Mouse (Mus musculus) NIH3T3 (cell line): ENCODE data around the gene Hspbp1.

Experiments
- DNase-seq: peaks from one replicate; pipeline ENCODE4 v3.0.0-alpha.2; 2012; ENCODE audit warnings: low read depth

Hspbp1 gene

GRCm38 (mm10) chr7:4666871-4667270, 18.0 kb downstream of the Hspbp1 start:
- no peak for DNase-seq

GRCm38 (mm10) chr7:4663742-4664141, 21.1 kb downstream of the Hspbp1 start:
- no peak for DNase-seq

DNA sequence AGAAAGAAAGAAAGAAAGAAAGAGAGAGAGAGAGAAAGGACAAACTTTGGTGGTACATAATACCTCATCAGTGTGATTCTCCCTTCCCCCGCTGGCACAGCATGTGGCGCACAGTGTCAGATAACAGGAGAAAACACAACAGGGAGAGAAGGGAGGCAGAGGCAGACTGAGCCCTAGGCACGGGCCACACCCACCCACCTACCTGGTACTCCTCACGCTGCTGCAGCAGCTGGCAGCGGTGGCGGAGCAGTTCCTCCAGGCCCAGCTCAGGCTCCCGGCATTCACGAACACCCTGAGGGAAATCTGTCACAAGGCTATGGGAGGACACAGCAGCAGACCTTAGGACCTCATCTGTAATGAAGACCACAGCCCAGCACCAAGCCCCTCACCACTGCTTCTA, 21.7 kb downstream of the Hspbp1 start:
- DNase-seq = no peak

GRCm38 (mm10) chr7:4659911-4660443, 24.9 kb downstream of the Hspbp1 start:
- peak; percentile 55 for DNase-seq

DNA sequence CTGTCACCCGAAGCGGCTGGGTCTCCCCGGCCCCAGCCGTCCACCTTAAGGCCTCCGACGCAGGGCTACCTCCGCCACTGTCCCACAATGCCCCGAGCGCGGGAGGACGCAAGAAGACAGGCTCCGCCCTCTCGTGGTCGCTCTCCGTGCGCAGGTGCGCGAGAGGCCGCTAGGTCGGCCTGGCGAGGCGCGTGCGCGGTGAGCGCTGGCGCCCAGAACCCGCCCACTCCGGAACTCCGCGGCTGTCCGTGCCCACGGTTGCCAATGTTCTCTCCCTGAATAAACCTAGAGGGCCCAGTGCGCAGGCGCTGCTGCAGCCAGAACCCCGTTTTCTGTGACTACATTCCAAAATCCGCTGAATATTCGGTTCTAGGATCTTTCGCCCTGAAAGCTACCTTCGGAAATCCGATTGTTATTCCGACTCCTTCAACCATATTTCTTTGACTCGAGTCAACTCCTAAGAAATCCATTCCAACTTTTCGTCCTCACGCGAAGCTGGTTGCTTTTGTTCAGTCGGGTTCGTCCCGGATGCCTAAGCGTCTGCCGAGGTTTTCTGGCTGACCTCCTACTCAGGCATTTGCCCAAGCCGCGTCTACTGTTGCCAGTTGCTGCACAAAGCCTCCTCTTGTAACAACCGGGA, 25.8 kb downstream of the Hspbp1 start, which contains the start of gene Ppp6r1:
Gene Ppp6r1, minus strand, starts transcription at position 108 of the 640 bp plus-strand sequence.
- DNase-seq = peak; percentile 99

DNA sequence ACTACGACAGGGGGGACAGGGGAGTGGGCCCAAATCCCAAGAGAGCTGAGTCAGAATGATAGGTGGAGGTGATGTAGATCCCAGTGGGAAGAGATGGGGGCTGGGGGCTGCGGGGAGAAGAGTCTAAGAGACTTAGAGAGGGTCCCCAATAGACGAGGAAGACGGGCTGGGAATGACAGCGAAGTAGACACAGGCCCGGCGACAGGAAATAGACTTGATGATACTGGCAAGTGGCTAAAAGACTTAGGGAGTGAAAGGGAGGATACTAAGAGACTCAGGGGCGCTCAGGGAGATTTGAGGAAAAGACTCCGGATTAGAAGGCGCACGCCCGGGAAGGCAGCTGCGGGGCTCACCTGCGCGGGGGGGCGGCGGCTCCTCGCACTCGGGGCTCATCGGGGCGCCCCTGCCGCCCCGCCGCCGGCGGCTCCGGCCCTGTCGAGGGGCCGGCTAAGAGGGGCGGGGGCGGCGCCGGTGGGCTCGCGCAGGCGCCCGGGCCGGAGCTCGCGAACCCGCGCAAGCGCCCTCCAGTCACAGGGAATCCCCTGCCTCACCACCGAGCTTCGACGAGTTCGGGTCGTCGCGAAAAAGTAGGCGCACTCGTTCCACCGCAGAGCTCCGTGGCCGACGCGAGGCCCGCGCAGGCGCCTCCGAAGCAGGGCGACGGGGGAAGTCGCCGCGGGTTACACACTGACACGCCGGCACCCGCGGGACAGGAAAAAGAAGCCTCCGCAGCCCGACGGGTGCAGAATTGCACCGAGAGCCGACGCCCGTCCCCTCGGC, 26.6 kb downstream of the Hspbp1 start:
- no peak for DNase-seq

- no peak for DNase-seq
Measured at GRCm38 (mm10) chr7:4657521-4658127, 27.2 kb downstream of the Hspbp1 start.

DNA sequence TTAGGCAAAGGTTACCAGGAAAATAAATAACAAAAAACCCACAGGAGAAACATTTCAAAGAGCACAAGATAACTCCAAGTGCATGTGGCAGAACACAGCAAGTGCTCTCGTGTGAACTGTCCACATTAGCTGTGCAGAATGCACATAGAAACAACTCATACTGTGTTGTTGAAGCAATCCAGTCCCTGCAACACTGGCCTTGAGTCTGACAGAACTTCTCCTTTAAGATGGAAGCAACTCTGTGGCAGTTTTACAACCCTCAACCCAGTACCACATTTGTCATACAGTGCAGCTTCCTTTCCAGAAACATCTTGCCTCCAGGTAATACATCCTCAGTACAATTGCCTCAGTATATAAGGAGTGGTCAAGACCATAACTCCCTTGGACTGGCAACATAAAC, 28.1 kb downstream of the Hspbp1 start:
- no peak for DNase-seq

DNA sequence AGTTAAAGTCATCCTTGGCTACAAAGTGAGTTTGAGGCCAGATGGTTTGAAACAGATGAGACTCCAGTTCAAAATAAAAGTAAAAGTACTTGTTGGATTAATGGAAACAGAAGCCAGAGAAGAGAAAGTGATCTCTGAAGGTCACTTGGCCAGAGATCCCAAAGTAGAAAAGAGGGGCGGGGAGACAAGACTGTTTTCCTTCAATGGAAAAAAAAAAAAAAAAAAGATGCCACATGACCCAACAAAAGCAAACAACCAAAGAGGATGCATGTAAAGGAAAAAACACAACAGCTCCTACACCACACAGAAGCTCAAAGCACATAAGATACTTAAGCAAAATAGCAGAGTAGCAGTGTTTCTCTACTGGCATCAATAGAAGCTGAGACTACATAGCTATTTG, 29.0 kb downstream of the Hspbp1 start:
- DNase-seq = no peak

GRCm38 (mm10) chr7:4655393-4655792, 29.5 kb downstream of the Hspbp1 start:
- DNase-seq = no peak

DNA sequence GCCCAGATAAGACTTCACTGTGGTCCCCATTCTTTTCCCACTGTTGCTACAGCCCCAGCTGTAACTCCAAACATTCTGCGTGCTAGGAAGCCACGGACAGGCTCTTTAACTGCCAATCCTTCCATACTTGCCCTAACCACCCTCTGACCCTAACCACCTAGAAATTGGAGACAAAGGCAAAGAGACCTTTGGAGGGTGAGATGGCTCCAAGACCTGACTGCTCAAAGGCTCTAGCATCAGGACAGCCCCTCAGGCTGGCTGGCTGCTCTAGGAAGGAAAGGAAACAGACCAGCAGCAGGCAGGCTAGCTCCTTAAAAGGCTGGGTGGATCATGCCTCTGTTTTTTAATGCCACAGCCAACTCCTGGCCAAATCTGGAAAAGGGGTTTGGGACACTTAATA, 30.6 kb downstream of the Hspbp1 start:
- DNase-seq = no peak

DNA sequence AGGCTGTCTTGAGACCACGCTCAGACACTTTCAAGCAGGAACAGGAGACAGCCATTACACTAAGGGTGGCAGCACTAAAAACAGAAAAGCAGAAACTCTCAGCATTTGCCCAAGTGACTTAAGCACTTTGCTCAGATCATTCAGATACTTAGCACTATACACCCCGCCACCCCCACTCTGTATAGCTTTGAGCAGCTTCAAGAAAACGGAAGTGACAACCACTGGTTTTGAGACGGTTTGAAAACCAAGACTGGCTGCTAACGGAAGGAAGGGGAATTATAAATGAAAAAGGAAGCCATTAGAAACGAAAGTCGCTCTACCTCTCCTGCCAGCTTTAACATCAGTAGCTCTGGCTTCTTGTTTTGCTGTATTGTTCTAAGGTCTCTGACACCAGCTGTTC, 31.1 kb downstream of the Hspbp1 start:
- DNase-seq = no peak

DNA sequence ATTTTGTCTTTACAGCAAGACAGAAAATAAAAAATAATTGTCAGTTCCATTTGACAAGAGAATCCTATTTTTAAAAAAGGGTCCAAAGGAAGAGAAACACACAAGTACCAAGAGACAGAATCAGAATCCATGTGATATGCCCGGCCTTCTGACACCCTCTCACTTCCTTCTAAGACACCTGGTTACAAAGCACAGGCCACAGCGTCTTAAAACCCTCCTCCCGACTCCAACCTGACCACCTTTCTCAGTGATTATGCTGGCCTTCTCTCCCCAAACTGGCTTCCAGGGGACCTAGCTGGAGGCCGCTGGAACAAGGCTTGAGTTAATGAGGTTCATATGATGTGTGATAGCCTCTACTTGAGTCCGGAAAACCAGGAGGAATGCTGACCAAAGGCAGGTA, 31.5 kb downstream of the Hspbp1 start:
- DNase-seq = no peak

DNA sequence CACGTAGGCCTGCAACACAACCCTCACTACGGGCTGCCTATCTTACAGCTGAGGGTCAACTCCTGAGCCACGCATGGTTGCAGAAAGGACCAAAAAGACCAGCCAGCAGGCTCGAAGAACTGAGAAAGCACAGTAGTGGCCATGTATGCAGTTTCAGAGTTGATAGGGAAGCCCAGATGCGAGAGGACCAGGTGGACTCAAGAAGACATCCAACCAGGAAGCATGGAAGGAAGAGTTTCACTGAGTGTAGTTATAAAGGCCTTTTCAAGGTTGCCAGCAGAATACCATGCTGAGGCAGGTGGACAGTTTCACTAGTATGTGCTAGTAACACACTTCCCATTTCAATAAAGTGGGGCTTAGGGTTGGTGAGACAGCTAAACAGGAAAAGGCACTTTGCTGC, 32.1 kb downstream of the Hspbp1 start:
- DNase-seq = no peak

GRCm38 (mm10) chr7:4651581-4651980, 33.3 kb downstream of the Hspbp1 start:
- no peak for DNase-seq

DNA sequence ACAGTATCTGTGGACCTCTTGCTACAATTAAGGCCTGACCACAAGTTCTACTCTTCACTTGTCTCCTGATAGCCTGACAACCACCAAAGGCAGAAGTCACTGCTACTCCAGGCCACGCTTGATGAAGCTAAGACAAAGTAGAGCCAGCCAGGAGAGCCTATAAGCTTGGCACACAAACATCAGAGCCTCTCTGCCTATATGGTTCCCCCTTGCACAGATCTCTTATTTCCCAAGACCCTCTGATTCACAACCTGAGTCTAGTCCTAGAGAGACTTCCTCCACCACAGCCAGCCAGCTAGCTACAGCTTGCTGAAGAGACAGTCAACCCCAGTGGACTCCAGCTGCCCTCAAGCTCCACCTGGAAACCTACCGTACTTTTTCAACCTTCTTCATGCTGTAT, 36.9 kb downstream of the Hspbp1 start:
- DNase-seq = no peak

DNA sequence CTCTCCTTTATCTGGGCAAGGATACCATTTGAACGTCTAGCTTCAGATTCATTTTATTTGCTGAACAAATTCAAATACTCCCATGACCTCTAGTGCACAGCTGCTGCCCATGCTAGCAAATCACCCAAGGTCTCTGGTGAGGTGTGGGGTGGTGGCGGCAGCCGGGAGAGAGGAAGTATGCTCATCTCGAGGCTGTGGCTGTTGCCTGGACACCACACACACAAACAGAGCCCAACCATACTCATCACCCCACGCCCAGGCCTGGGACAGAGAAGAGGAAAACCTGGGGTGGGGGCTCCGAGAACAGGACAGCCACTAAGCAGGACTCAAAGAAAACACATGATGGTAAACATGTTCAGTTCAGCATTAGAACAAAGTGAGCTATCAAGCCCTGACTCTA, 37.6 kb downstream of the Hspbp1 start:
- no peak for DNase-seq

DNA sequence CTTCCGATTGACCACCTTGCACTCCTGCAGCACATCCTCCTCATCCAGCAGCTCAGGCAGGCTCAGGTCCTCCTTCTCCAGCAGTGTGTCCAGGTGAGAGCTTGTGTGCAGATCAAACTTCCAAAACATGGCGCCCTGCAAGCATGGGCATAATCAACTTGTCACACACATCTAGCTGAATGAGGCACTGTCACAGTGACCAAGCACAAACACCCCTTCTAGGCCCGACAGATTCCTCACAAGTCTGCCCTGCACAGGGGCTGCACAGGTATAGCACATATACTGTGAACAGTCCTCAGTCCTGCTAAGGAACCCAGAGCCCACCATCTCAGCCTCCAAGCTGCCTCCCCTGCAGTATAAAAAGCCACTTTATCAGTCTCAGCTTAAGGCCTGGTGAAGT, 38.1 kb downstream of the Hspbp1 start:
- no peak for DNase-seq

- no peak for DNase-seq
Measured at GRCm38 (mm10) chr7:4643225-4643624, 41.6 kb downstream of the Hspbp1 start.

- DNase-seq = no peak
Measured at GRCm38 (mm10) chr7:4641956-4642355, 42.9 kb downstream of the Hspbp1 start.

DNA sequence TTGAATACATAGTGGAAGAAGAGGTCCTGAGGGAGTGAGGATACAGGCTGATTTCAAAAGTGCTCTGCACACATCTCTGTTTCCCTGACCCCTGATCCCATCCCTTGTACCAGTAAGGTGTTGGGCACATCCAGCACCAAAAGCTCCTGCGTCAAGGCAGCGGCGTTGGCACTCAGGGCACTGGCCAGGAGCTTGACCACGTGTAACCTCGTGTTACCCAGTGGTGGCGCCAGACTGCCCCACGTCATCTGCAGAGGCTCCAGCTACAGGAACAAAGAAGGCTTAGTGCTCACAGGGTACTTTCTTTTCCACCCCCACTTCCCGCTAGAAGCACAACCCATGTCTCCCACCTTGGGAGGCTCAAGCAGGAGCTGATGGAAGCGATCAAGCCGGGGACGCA, 43.7 kb downstream of the Hspbp1 start:
- DNase-seq = peak; percentile 11

- no peak for DNase-seq
Measured at GRCm38 (mm10) chr7:4636179-4636578, 48.7 kb downstream of the Hspbp1 start.

DNA sequence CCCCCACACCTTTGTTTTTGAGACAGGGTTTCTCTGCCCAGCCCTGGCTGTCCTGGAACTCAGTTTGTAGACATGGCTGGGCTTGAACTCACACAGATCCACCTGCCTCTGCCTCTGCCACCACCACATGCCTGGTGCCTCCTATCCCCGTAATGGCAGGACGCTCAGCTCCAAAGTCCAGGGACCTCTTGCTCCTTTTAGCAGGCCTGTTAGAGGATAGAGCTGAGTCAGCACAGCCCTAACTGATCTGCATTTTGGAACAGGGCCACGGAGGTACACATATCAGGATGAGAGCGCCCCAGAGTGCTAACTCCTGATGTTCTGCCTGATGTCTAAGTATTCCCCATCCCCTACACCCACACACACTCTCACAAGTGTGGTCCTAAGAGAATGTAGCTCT, 53.8 kb downstream of the Hspbp1 start, which contains the start of gene Tmem86b:
Gene Tmem86b, minus strand, starts transcription at position 392 of the 400 bp plus-strand sequence.
- no peak for DNase-seq
